Mouse (Mus musculus) cerebellum, postnatal 10 days (tissue): Measurements from ENCODE around the gene Fcrl1.

Source experiments
- DNase-seq, 2 experiments: peaks; one replicate each; pipeline ENCODE4 v3.0.0; 2021; ENCODE audit warnings: mixed read lengths in 2 of 2

Fcrl1 gene

GRCm38 (mm10) chr3:87411150-87411549 lies 35.0 kb downstream of the Fcrl1 start:
- DNase-seq = peak; percentile 71 to 75

- DNase-seq = no peak
Measured at GRCm38 (mm10) chr3:87420645-87421044, 44.5 kb downstream of the Fcrl1 start.

- peak; percentile 15 to 18 for DNase-seq
Measured at GRCm38 (mm10) chr3:87422386-87422910, 46.3 kb downstream of the Fcrl1 start.

- no peak for DNase-seq
Measured at GRCm38 (mm10) chr3:87435479-87435878, 59.3 kb downstream of the Fcrl1 start, which contains the start of gene Fcrl5. Gene Fcrl5 (plus strand): TSS chr3:87435773.

- DNase-seq = no peak
Measured at GRCm38 (mm10) chr3:87440586-87440985, 64.4 kb downstream of the Fcrl1 start.

GRCm38 (mm10) chr3:87443968-87444367 lies 67.8 kb downstream of the Fcrl1 start:
- DNase-seq = no peak
